Mouse (Mus musculus) bone marrow, adult 2 months (tissue): ENCODE data around the gene Kri1.

Experiments
- CTCF ChIP-seq: fragments of 200-500 bp; IDR thresholded peaks from 2 replicates; pipeline ENCODE4 v1.5.1; 2011; ENCODE audit warnings: low read length, control low read depth; ENCODE audit not compliant: control insufficient read depth, insufficient read depth
- POLR2A ChIP-seq: fragments of 200-500 bp; IDR thresholded peaks from 2 replicates; pipeline ENCODE4 v1.6.1; 2011; ENCODE audit warnings: low read depth, mild to moderate bottlenecking, control low read depth, low read length, borderline replicate concordance; ENCODE audit not compliant: control insufficient read depth

DNA sequence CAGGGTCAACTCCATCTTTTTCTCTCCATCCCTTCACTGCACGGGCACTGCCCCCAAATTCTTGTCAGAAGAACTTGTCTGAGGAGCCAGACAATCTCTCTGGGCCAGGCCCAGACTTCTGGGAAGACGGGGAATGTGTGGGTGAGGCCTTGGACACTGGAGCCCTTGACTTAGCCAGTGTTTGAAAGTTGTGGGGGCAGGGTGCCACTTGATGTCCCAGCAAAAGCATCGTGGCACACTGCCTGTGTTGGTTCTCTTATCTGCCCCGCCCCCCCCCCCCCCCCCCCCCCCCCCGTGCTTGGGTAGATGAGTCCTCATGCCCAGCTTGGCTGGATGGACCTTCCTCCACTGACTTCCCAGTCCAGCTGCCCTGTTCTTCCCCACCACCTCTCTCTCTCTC is 41.3 kb upstream of the Kri1 start:
- no peak for TF ChIP-seq CTCF
- no peak for TF ChIP-seq POLR2A
